Mouse (Mus musculus): Measurements from ENCODE around the gene Pik3cg. TPM values are rescaled to one million over a fixed set of nuclear protein-coding genes. Genes with fewer than 3 reads are reported as not detected.

Pik3cg gene
- total and polyA plus RNA-seq, 3 experiments = 1.2 to 2.0 (median 1.3) TPM

DNA sequence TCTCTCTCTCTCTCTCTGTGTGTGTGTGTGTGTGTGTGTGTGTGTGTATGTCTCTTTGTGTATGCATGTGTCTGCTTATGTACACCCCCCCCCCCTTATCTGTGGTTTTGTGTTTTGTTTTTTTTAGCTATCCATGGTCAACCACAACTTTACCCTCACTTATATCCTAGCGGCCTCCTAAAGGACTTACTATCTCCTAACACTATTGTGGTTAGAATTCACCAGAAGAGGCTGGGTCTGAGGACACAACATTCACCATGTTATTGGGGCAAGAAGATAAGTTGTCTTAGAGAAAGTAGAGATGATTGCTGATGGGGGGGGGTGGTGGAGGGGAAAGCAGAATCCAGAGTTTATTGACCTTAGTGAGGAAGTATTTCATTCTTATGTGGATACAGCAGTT lies 15.2 kb upstream of the Pik3cg start:
- Histone ChIP-seq H3K27ac (no peak overlapping the region), H3K4me3 (no peak overlapping the region), H3K79me2 (replicated peaks; ENCODE audit: control insufficient read depth, insufficient read depth, low read length) (no peaks in the 10 kb centered on the region), H3K27me3 (ENCODE audit: control insufficient read depth, insufficient read depth, low read length) (no peaks in the 10 kb centered on the region), H3K36me3 (ENCODE audit: control insufficient read depth, insufficient read depth, low read length) (no peaks in the 10 kb centered on the region), H3K9ac (ENCODE audit: low read depth, low read length) (no peak overlapping the region), H3K4me1 (ENCODE audit: control insufficient read depth, insufficient read depth, low read length) (no peaks in the 10 kb centered on the region)
- TF ChIP-seq CTCF (IDR thresholded peaks at IDR 0.05) (no peak), POLR2A (IDR thresholded peaks at IDR 0.05; ENCODE audit: insufficient read depth, low read depth, low read length) (no peak), EP300 (IDR thresholded peaks at IDR 0.05; ENCODE audit: insufficient read depth, low read depth, low read length) (no peak)
- 91% methylated on average over 1 of the region's 1 CpGs for WGBS
- intact Hi-C loops (cut with DNase I) = no loop called here
- DNase-seq = no peak

- no peaks in the 10 kb centered on the region for H3K79me2 ChIP-seq (replicated peaks; ENCODE audit: control insufficient read depth, insufficient read depth, low read length)
- WGBS = 79% methylated on average over 7 of the region's 7 CpGs
- TF ChIP-seq CTCF (IDR thresholded peaks at IDR 0.05) = no peak
- TF ChIP-seq POLR2A (IDR thresholded peaks at IDR 0.05; ENCODE audit: insufficient read depth, low read depth, low read length) = no peak
- TF ChIP-seq EP300 (IDR thresholded peaks at IDR 0.05; ENCODE audit: insufficient read depth, low read depth, low read length) = no peak
- no peak for DNase-seq
- no peak overlapping the region for H3K9ac ChIP-seq (ENCODE audit: low read depth, low read length)
- H3K27ac ChIP-seq = no peak overlapping the region
- no peak overlapping the region for H3K4me3 ChIP-seq
- intact Hi-C loops (cut with DNase I) = no loop called here
- H3K4me1 ChIP-seq (ENCODE audit: control insufficient read depth, insufficient read depth, low read length) = no peaks in the 10 kb centered on the region
- no peaks in the 10 kb centered on the region for H3K36me3 ChIP-seq (ENCODE audit: control insufficient read depth, insufficient read depth, low read length)
- no peaks in the 10 kb centered on the region for H3K27me3 ChIP-seq (ENCODE audit: control insufficient read depth, insufficient read depth, low read length)
Observed at GRCm38 (mm10) chr12:32222758-32223385, 14.4 kb upstream of the Pik3cg start.

- Histone ChIP-seq H3K9ac (ENCODE audit: low read depth, low read length) (no peak overlapping the region), H3K79me2 (replicated peaks; ENCODE audit: control insufficient read depth, insufficient read depth, low read length) (no peaks in the 10 kb centered on the region), H3K4me3 (no peak overlapping the region), H3K36me3 (ENCODE audit: control insufficient read depth, insufficient read depth, low read length) (no peaks in the 10 kb centered on the region), H3K27ac (no peak overlapping the region), H3K4me1 (ENCODE audit: control insufficient read depth, insufficient read depth, low read length) (no peaks in the 10 kb centered on the region; the same call in 1 of the 2 replicates), H3K27me3 (ENCODE audit: control insufficient read depth, insufficient read depth, low read length) (no peaks in the 10 kb centered on the region)
- WGBS = 85% methylated on average over 1 of the region's 1 CpGs
- intact Hi-C loops (cut with DNase I) = no loop called here
- DNase-seq = no peak
- no peak for TF ChIP-seq POLR2A (IDR thresholded peaks at IDR 0.05; ENCODE audit: insufficient read depth, low read depth, low read length)
- TF ChIP-seq CTCF (IDR thresholded peaks at IDR 0.05) = no peak
- TF ChIP-seq EP300 (IDR thresholded peaks at IDR 0.05; ENCODE audit: insufficient read depth, low read depth, low read length) = no peak
Observed at GRCm38 (mm10) chr12:32220387-32220786, 11.9 kb upstream of the Pik3cg start.

DNA sequence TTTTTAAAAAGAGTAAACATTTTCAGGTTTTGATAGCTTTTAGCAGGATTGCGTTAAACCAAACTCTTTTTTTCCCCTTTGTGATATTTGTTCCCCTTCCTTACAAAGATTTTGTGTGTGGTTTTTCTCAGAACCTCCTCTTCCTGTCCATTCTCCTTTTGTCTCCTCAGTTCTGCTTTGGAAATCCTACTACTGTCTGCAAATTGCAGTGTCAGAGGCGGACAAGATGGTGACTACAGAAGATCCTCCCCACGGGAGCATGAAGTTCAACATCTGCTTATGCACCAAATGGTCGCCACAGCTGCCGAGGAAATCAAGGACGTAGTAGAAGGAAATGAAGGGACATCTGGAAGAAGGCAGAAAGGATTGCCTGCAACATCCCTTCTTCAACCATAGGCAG lies 6.7 kb upstream of the Pik3cg start:
- H3K4me1 ChIP-seq (ENCODE audit: control insufficient read depth, insufficient read depth, low read length) = no peaks in the 10 kb centered on the region; the same call in 1 of the 2 replicates
- H3K4me3 ChIP-seq = no peak overlapping the region
- TF ChIP-seq CTCF (IDR thresholded peaks at IDR 0.05) (no peak), POLR2A (IDR thresholded peaks at IDR 0.05; ENCODE audit: insufficient read depth, low read depth, low read length) (no peak), EP300 (IDR thresholded peaks at IDR 0.05; ENCODE audit: insufficient read depth, low read depth, low read length) (no peak)
- intact Hi-C loops (cut with DNase I) = no loop called here
- H3K79me2 ChIP-seq (replicated peaks; ENCODE audit: control insufficient read depth, insufficient read depth, low read length) = no peaks in the 10 kb centered on the region
- DNase-seq = no peak
- H3K27ac ChIP-seq = no peak overlapping the region
- no peak overlapping the region for H3K9ac ChIP-seq (ENCODE audit: low read depth, low read length)
- no peaks in the 10 kb centered on the region for H3K27me3 ChIP-seq (ENCODE audit: control insufficient read depth, insufficient read depth, low read length)
- WGBS = 57% methylated on average over 6 of the region's 6 CpGs
- H3K36me3 ChIP-seq (ENCODE audit: control insufficient read depth, insufficient read depth, low read length) = no peaks in the 10 kb centered on the region

DNA sequence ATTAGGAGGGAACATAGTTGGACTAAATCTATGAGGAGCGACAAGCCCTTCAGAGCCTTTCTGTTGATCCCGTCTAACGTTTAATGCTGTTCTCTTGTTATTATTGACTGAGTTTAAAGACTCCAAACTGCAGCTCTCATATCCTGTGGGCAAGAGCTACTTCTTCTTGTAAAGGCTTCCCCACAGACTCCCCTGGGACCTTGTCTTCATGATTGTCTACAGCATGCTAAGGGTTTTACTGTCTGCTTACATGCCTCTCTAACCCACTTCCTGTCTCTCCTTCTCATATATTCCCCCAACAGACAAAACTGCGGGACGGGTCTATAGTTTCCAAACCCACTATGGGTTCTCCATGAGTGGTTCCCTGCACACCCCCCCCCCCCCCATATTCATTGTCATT lies 4.2 kb upstream of the Pik3cg start:
- TF ChIP-seq EP300 (IDR thresholded peaks at IDR 0.05; ENCODE audit: insufficient read depth, low read depth, low read length) = no peak
- TF ChIP-seq POLR2A (IDR thresholded peaks at IDR 0.05; ENCODE audit: insufficient read depth, low read depth, low read length) = no peak
- TF ChIP-seq CTCF (IDR thresholded peaks at IDR 0.05) = no peak
- DNase-seq = no peak
- H3K4me3 ChIP-seq = no peak overlapping the region
- H3K27me3 ChIP-seq (ENCODE audit: control insufficient read depth, insufficient read depth, low read length) = no peaks in the 10 kb centered on the region
- H3K9ac ChIP-seq (ENCODE audit: low read depth, low read length) = no peak overlapping the region
- H3K27ac ChIP-seq = no peak overlapping the region
- H3K36me3 ChIP-seq (ENCODE audit: control insufficient read depth, insufficient read depth, low read length) = no peaks in the 10 kb centered on the region
- intact Hi-C loops (cut with DNase I) = no loop called here
- no peaks in the 10 kb centered on the region; the same call in 1 of the 2 replicates for H3K4me1 ChIP-seq (ENCODE audit: control insufficient read depth, insufficient read depth, low read length)
- no peaks in the 10 kb centered on the region for H3K79me2 ChIP-seq (replicated peaks; ENCODE audit: control insufficient read depth, insufficient read depth, low read length)
- WGBS = 72% methylated on average over 5 of the region's 5 CpGs

GRCm38 (mm10) chr12:32212156-32212555 lies 3.7 kb upstream of the Pik3cg start:
- Histone ChIP-seq H3K4me1 (ENCODE audit: control insufficient read depth, insufficient read depth, low read length) (no peaks in the 10 kb centered on the region; the same call in 1 of the 2 replicates), H3K36me3 (ENCODE audit: control insufficient read depth, insufficient read depth, low read length) (no peaks in the 10 kb centered on the region), H3K27me3 (ENCODE audit: control insufficient read depth, insufficient read depth, low read length) (no peaks in the 10 kb centered on the region), H3K4me3 (no peak overlapping the region), H3K79me2 (replicated peaks; ENCODE audit: control insufficient read depth, insufficient read depth, low read length) (no peaks in the 10 kb centered on the region), H3K27ac (no peak overlapping the region), H3K9ac (ENCODE audit: low read depth, low read length) (no peak overlapping the region)
- intact Hi-C loops (cut with DNase I) = no loop called here
- no peak for DNase-seq
- TF ChIP-seq EP300 (IDR thresholded peaks at IDR 0.05; ENCODE audit: insufficient read depth, low read depth, low read length) = no peak
- no peak for TF ChIP-seq POLR2A (IDR thresholded peaks at IDR 0.05; ENCODE audit: insufficient read depth, low read depth, low read length)
- no peak for TF ChIP-seq CTCF (IDR thresholded peaks at IDR 0.05)
- WGBS = 65% methylated on average over 5 of the region's 5 CpGs

Measured in heart, adult 2 months (tissue).